Mouse (Mus musculus) brain, embryonic 14.5 days (tissue): ENCODE data around the gene Kif22.

Experiments used
- CTCF ChIP-seq: fragments of 200-500 bp; IDR thresholded peaks from 2 replicates; pipeline ENCODE4 v1.5.1; 2012; ENCODE audit warnings: inconsistent platforms, mild to moderate bottlenecking, moderate library complexity, borderline replicate concordance; ENCODE audit not compliant: insufficient read depth, insufficient read length; ENCODE audit errors: extremely low read depth
- POLR2A ChIP-seq: fragments of 200-500 bp; IDR thresholded peaks from 2 replicates; pipeline ENCODE4 v1.6.1; 2012; ENCODE audit warnings: mild to moderate bottlenecking, inconsistent platforms, borderline replicate concordance; ENCODE audit not compliant: poor library complexity, insufficient read depth, insufficient read length, severe bottlenecking; ENCODE audit errors: extremely low read depth

GRCm38 (mm10) chr7:127008239-127009019, 33.8 kb downstream of the Kif22 start:
- TF ChIP-seq CTCF (no peak), POLR2A (no peak)
